Mouse (Mus musculus): ENCODE results near the gene Tbl1xr1. TPM values are rescaled to one million over a fixed set of nuclear protein-coding genes. Genes with fewer than 3 reads are reported as not detected.

The Tbl1xr1 gene
- polyA plus RNA-seq, 1 experiment from 2014 or later = 12.0 TPM

- Histone ChIP-seq H3K27me3 (replicated peaks) (no peaks in the 10 kb centered on the region), H3K9ac (no peak overlapping the region), H3K4me3 (no peak overlapping the region), H3K4me2 (no peak overlapping the region), H3K4me1 (peaks cover 37% of the 10 kb centered on the region), H3K27ac (no peak overlapping the region), H3K36me3 (0 out of 2 replicates have a peak, but pooled peaks cover 9% of the 10 kb centered on the region), H3K9me3 (replicated peaks) (no peaks in the 10 kb centered on the region)
- WGBS (ENCODE audit: insufficient replicate concordance) = 61% methylated on average over 3 of the region's 3 CpGs
- no peak for ATAC-seq
These were observed 14.8 kb downstream of the Tbl1xr1 start for GRCm38 (mm10) chr3:22091266-22091550.

DNA sequence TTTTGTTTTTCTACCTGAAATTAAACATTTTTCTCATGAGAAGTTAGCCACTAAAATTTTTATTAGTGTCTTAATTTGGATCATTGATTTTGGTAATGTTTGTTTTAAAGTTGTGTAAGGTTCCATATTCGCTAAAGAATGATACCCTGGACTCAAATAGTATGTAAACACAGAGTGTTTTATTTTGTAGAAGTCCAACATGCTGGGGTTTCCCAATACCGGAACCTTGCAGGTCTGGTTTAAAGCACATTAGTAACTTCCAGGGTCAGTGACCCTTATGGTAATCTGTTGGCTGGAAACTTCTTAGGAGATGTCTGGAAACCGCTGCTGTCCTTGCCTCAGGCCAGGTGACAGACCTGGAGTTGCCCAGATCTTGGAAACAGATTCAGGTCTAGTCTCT is 15.2 kb downstream of the Tbl1xr1 start:
- H3K27ac ChIP-seq = no peak overlapping the region
- WGBS (ENCODE audit: insufficient replicate concordance) = 79% methylated on average over 3 of the region's 3 CpGs
- H3K27me3 ChIP-seq (replicated peaks) = no peaks in the 10 kb centered on the region
- H3K9me3 ChIP-seq (replicated peaks) = no peaks in the 10 kb centered on the region
- peaks cover 37% of the 10 kb centered on the region for H3K4me1 ChIP-seq
- H3K9ac ChIP-seq = no peak overlapping the region
- no peak overlapping the region for H3K4me3 ChIP-seq
- H3K36me3 ChIP-seq = peaks cover 12% of the 10 kb centered on the region; the same call in 1 of the 2 replicates
- no peak overlapping the region for H3K4me2 ChIP-seq
- ATAC-seq = 0 out of 2 replicates have a peak, but pooled peaks have one; percentile 24

GRCm38 (mm10) chr3:22092784-22093183 is 16.3 kb downstream of the Tbl1xr1 start:
- no peak overlapping the region for H3K4me3 ChIP-seq
- H3K9ac ChIP-seq = no peak overlapping the region
- H3K36me3 ChIP-seq = peaks cover 14% of the 10 kb centered on the region; the same call in 1 of the 2 replicates
- WGBS (ENCODE audit: insufficient replicate concordance) = 72% methylated on average over 5 of the region's 5 CpGs
- H3K4me1 ChIP-seq = peaks cover 31% of the 10 kb centered on the region
- no peak overlapping the region for H3K27ac ChIP-seq
- H3K9me3 ChIP-seq (replicated peaks) = no peaks in the 10 kb centered on the region
- H3K4me2 ChIP-seq = no peak overlapping the region
- H3K27me3 ChIP-seq (replicated peaks) = no peaks in the 10 kb centered on the region
- no peak for ATAC-seq

DNA sequence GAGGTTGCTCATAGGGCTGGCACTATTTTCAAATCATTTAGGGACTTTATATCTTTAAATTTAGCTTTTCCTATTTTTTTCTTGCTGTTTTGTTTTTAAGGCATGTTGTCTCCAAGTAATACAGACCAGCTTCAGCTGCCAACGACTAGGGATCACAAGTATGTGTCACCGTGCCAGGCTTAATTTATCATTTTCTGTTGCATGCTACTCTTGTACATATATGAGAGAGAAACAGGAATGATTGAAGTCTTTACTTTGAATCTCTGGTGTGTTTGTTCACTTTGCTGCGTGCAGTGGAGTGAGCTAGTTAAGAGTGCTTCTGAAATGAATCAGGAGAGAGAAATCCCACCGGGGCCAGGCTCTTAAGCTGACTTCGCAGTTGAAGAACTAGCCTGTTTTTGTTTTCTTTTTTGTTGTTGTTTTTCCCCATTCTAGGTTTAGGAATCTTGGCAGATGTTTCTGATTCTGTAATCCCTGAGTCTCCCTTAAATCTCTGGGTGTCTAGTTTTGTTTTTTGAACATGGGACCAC is 27.6 kb downstream of the Tbl1xr1 start:
- ATAC-seq = no peak
- no peak overlapping the region for H3K4me2 ChIP-seq
- H3K4me3 ChIP-seq = no peak overlapping the region
- H3K4me1 ChIP-seq = peaks cover 13% of the 10 kb centered on the region
- H3K9ac ChIP-seq = no peak overlapping the region
- no peak overlapping the region for H3K27ac ChIP-seq
- no peaks in the 10 kb centered on the region for H3K27me3 ChIP-seq (replicated peaks)
- WGBS (ENCODE audit: insufficient replicate concordance) = 79% methylated on average over 5 of the region's 5 CpGs
- no peaks in the 10 kb centered on the region for H3K9me3 ChIP-seq (replicated peaks)
- peaks cover 9% of the 10 kb centered on the region; the same call in 1 of the 2 replicates for H3K36me3 ChIP-seq

DNA sequence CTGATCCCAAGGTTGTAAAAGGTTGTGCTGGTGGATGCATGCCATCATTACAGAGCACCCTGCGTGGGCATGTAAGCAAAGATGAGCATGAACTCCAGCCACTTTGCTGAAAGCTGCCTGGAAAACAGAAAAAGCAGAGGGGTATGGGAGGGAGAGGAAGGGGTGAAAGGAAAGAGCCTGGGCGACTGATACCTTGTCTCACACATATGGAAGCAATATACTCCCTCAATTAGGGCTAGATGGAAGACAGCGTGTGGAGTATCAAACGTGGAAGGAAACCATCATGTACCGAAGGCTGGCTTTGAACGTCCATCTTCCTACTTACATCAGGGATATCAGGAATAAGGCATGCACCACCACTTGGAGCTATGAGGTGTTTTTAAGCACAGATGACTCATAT is 29.0 kb downstream of the Tbl1xr1 start:
- H3K36me3 ChIP-seq = peaks cover 17% of the 10 kb centered on the region; the same call in 1 of the 2 replicates
- no peak for ATAC-seq
- 79% methylated on average over 6 of the region's 6 CpGs for WGBS (ENCODE audit: insufficient replicate concordance)

GRCm38 (mm10) chr3:22108013-22108412 is 31.6 kb downstream of the Tbl1xr1 start:
- Histone ChIP-seq H3K27me3 (replicated peaks) (no peaks in the 10 kb centered on the region), H3K4me1 (peaks cover 3% of the 10 kb centered on the region; the same call in 1 of the 2 replicates), H3K4me3 (no peak overlapping the region), H3K27ac (no peak overlapping the region), H3K36me3 (peaks cover 17% of the 10 kb centered on the region; the same call in 1 of the 2 replicates), H3K9me3 (replicated peaks) (no peaks in the 10 kb centered on the region), H3K4me2 (no peak overlapping the region), H3K9ac (no peak overlapping the region)
- no peak for ATAC-seq

More for the DNA sequence above, 29.0 kb downstream of the Tbl1xr1 start:
- no peak overlapping the region for H3K4me2 ChIP-seq
- no peaks in the 10 kb centered on the region for H3K9me3 ChIP-seq (replicated peaks)
- H3K4me3 ChIP-seq = no peak overlapping the region
- H3K9ac ChIP-seq = no peak overlapping the region
- no peak overlapping the region for H3K27ac ChIP-seq
- peaks cover under 1% of the 10 kb centered on the region; the same call in 1 of the 2 replicates for H3K4me1 ChIP-seq
- no peaks in the 10 kb centered on the region for H3K27me3 ChIP-seq (replicated peaks)

DNA sequence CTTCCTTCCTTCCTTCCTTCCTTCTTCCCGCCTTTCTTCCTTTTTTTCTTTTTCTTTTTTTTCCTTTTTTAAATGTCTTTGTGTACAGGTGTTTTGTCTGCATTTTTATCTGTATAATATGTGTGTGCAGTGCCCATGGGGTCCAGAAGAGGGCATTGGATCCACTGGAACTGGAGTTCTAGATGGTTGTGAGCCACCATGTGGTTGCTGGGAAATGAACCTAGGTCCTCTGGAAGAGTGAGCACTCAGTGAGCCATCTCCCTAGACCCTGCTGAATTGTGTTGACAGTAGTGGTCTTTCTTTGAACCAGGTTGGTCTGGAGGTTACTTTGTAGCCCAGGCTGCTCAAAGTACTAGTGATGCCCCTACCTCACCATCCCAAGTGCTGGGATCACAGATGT is 33.2 kb downstream of the Tbl1xr1 start:
- Histone ChIP-seq H3K27ac (no peak overlapping the region), H3K27me3 (replicated peaks) (no peaks in the 10 kb centered on the region), H3K4me2 (no peak overlapping the region), H3K4me3 (no peak overlapping the region), H3K4me1 (peaks cover 18% of the 10 kb centered on the region), H3K9ac (no peak overlapping the region), H3K9me3 (replicated peaks) (no peaks in the 10 kb centered on the region), H3K36me3 (peaks cover 17% of the 10 kb centered on the region; the same call in 1 of the 2 replicates)
- ATAC-seq = no peak
- WGBS (ENCODE audit: insufficient replicate concordance) = 57% methylated on average over 1 of the region's 1 CpGs

GRCm38 (mm10) chr3:22113773-22114172 is 37.3 kb downstream of the Tbl1xr1 start:
- ATAC-seq = no peak
- Histone ChIP-seq H3K9ac (no peak overlapping the region), H3K36me3 (peaks cover 8% of the 10 kb centered on the region; the same call in 1 of the 2 replicates), H3K27me3 (replicated peaks) (no peaks in the 10 kb centered on the region), H3K4me3 (no peak overlapping the region), H3K27ac (no peak overlapping the region), H3K4me2 (no peak overlapping the region), H3K4me1 (peaks cover 36% of the 10 kb centered on the region), H3K9me3 (replicated peaks) (no peaks in the 10 kb centered on the region)
- 75% methylated on average over 4 of the region's 4 CpGs for whole genome bisulfite sequencing (ENCODE audit: insufficient replicate concordance)

- H3K4me2 ChIP-seq = no peak overlapping the region
- no peak overlapping the region for H3K4me3 ChIP-seq
- no peak overlapping the region for H3K9ac ChIP-seq
- no peaks in the 10 kb centered on the region for H3K9me3 ChIP-seq (replicated peaks)
- peak; percentile 65 for ATAC-seq
- peaks cover 38% of the 10 kb centered on the region for H3K4me1 ChIP-seq
- WGBS (ENCODE audit: insufficient replicate concordance) = 43% methylated on average over 2 of the region's 2 CpGs
- no peak overlapping the region for H3K27ac ChIP-seq
- no peaks in the 10 kb centered on the region for H3K27me3 ChIP-seq (replicated peaks)
- H3K36me3 ChIP-seq = no peaks in the 10 kb centered on the region
These were observed 38.8 kb downstream of the Tbl1xr1 start for GRCm38 (mm10) chr3:22115221-22115620.

- 70% methylated on average over 3 of the region's 3 CpGs for WGBS (ENCODE audit: insufficient replicate concordance)
- Histone ChIP-seq H3K27me3 (replicated peaks) (no peaks in the 10 kb centered on the region), H3K36me3 (no peaks in the 10 kb centered on the region), H3K9me3 (replicated peaks) (no peaks in the 10 kb centered on the region), H3K4me3 (no peak overlapping the region), H3K4me1 (peaks cover 43% of the 10 kb centered on the region), H3K4me2 (no peak overlapping the region), H3K9ac (no peak overlapping the region), H3K27ac (no peak overlapping the region)
- peak; percentile 37; the same call in 1 of the 2 replicates for ATAC-seq
These were observed 39.2 kb downstream of the Tbl1xr1 start for GRCm38 (mm10) chr3:22115678-22116077.

DNA sequence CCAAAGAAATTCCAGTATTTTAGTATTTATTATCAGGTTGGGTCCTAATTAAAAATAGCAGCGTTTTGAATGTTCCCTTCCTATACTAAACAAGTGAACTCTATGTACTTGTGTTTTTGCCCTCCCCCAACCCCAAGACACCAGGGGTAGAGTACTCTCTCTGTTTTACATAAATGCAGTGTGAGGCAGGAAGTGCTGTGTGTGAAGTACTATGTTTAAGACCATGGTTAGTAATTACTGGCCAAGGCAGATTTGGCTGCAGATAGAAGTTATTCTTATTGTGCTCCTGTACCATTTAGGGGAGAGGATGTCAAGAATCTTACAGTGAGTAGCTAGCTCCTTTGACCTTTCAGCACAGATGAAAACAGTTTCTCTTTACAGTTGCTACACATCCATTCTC is 39.7 kb downstream of the Tbl1xr1 start:
- WGBS (ENCODE audit: insufficient replicate concordance) = 64% methylated on average over 1 of the region's 1 CpGs
- H3K27me3 ChIP-seq (replicated peaks) = no peaks in the 10 kb centered on the region
- no peak overlapping the region for H3K4me3 ChIP-seq
- no peaks in the 10 kb centered on the region for H3K9me3 ChIP-seq (replicated peaks)
- ATAC-seq = no peak
- H3K27ac ChIP-seq = no peak overlapping the region
- no peak overlapping the region for H3K9ac ChIP-seq
- H3K36me3 ChIP-seq = no peaks in the 10 kb centered on the region
- peaks cover 48% of the 10 kb centered on the region for H3K4me1 ChIP-seq
- H3K4me2 ChIP-seq = no peak overlapping the region

- Histone ChIP-seq H3K27ac (no peak overlapping the region), H3K9ac (no peak overlapping the region), H3K9me3 (replicated peaks) (no peaks in the 10 kb centered on the region), H3K4me2 (no peak overlapping the region), H3K27me3 (replicated peaks) (no peaks in the 10 kb centered on the region), H3K4me1 (peaks cover 40% of the 10 kb centered on the region), H3K4me3 (no peak overlapping the region), H3K36me3 (no peaks in the 10 kb centered on the region)
- 45% methylated on average over 3 of the region's 3 CpGs for whole genome bisulfite sequencing (ENCODE audit: insufficient replicate concordance)
- ATAC-seq = no peak
These were observed 45.3 kb downstream of the Tbl1xr1 start for GRCm38 (mm10) chr3:22121741-22122140.

- peaks cover 40% of the 10 kb centered on the region for H3K4me1 ChIP-seq
These were observed 46.7 kb downstream of the Tbl1xr1 start for GRCm38 (mm10) chr3:22123145-22123544.

More at GRCm38 (mm10) chr3:22123145-22123544, 46.7 kb downstream of the Tbl1xr1 start:
- Histone ChIP-seq H3K36me3 (0 out of 2 replicates have a peak, but pooled peaks cover 3% of the 10 kb centered on the region), H3K4me2 (no peak overlapping the region), H3K27me3 (replicated peaks) (no peaks in the 10 kb centered on the region), H3K4me3 (no peak overlapping the region), H3K9ac (no peak overlapping the region), H3K9me3 (replicated peaks) (no peaks in the 10 kb centered on the region), H3K27ac (no peak overlapping the region)
- peak; percentile 76 for ATAC-seq
- WGBS (ENCODE audit: insufficient replicate concordance) = 27% methylated on average over 2 of the region's 2 CpGs

All from liver, embryonic 12.5 days (tissue).